Comparison of ENCODE assay signal across 9 mouse cellular contexts in genomic region chr5:121853368-121854051, GRCm38 (mm10). TPM values are rescaled to one million over a fixed set of nuclear protein-coding genes. Genes with fewer than 3 reads are reported as not detected.
DNase-seq lines count a peak whose midpoint lies in the region; ATAC-seq lines count a peak whose summit lies in the region.
"Had no signal": no experiment of that assay in that cellular context is flagged by ENCODE, and none has a peak within 500 bp of the region (broad histone marks: within the 10 kb centered on the region; RNA-seq: fewer than 3 reads in every experiment).

No protein-coding gene starts in this region.

- ATAC-seq in hindbrain, embryonic 13.5 days (ENCODE audit: low FRiP score), result no peak
- no peak for ATAC-seq in hindbrain, embryonic 14.5 days (ENCODE audit: low FRiP score)

- peaks cover 41% of the 10 kb centered on the region for H3K36me3 ChIP-seq in hindbrain, embryonic 13.5 days
- peaks cover 30% of the 10 kb centered on the region for H3K36me3 ChIP-seq in hindbrain, embryonic 14.5 days (replicated peaks; ENCODE audit: control insufficient read depth, insufficient read depth)

- no peak overlapping the region for H3K4me3 ChIP-seq in hindbrain, embryonic 13.5 days
- H3K4me3 ChIP-seq in hindbrain, embryonic 14.5 days (replicated peaks; ENCODE audit: low read length), result no peak overlapping the region
- H3K4me3 ChIP-seq: left cerebral cortex, adult 2 months had no signal

- no peaks in the 10 kb centered on the region for H3K9me3 ChIP-seq in hindbrain, embryonic 13.5 days
- H3K9me3 ChIP-seq in hindbrain, embryonic 14.5 days (ENCODE audit: control insufficient read depth, low read length), result no peaks in the 10 kb centered on the region

- no peaks in the 10 kb centered on the region for H3K27me3 ChIP-seq in hindbrain, embryonic 13.5 days
- no peaks in the 10 kb centered on the region for H3K27me3 ChIP-seq in hindbrain, embryonic 14.5 days (ENCODE audit: control insufficient read depth, insufficient read depth, low read length)

- H3K27ac ChIP-seq in hindbrain, embryonic 13.5 days, result peak overlapping the region; percentile 52; the same call in 1 of the 2 replicates
- H3K27ac ChIP-seq in hindbrain, embryonic 14.5 days, result no peak overlapping the region
- H3K27ac ChIP-seq: left cerebral cortex, adult 2 months had no signal

- peak overlapping the region; percentile 13; the same call in 1 of the 2 replicates for H3K9ac ChIP-seq in hindbrain, embryonic 13.5 days
- H3K9ac ChIP-seq in hindbrain, embryonic 14.5 days, result no peak overlapping the region

- peaks cover 46% of the 10 kb centered on the region for H3K4me1 ChIP-seq in hindbrain, embryonic 13.5 days (replicated peaks)
- H3K4me1 ChIP-seq in hindbrain, embryonic 14.5 days (replicated peaks; ENCODE audit: control insufficient read depth, insufficient read depth, low read length), result peaks cover 32% of the 10 kb centered on the region

- no peak overlapping the region for H3K4me2 ChIP-seq in hindbrain, embryonic 13.5 days
- no peak overlapping the region for H3K4me2 ChIP-seq in hindbrain, embryonic 14.5 days (replicated peaks)

- no peak for DNase-seq in hindbrain, embryonic 14.5 days (ENCODE audit: low spot score)
- peak; percentile 29 to 50 for DNase-seq in cerebellum, postnatal 36 days
- peak; percentile 69 for DNase-seq in kidney, postnatal 10 days
- DNase-seq in lung, postnatal 14 days, result peak; percentile 83
- DNase-seq in adipocyte (ENCODE audit: low spot score), result no peak
- DNase-seq in thymus, postnatal 36 days, result no peak
- DNase-seq: right cerebral cortex, postnatal 25 days had no signal

- 83% methylated on average over 9 of the region's 9 CpGs for WGBS in hindbrain, embryonic 13.5 days
- WGBS in hindbrain, embryonic 14.5 days, result 78% methylated on average over 9 of the region's 9 CpGs

RNA-seq across cellular contexts. Expression of gene Pheta1, which starts 4.7 kb away (rescaled TPM):
- polyA plus RNA-seq in hindbrain, embryonic 13.5 days (2015; fragmentation: Nextera tagmentation; extraction: Ambion mirVana), result 45.5 and 47.4 TPM in 2 replicates
- polyA plus RNA-seq in hindbrain, embryonic 14.5 days (2014; fragmentation: Nextera tagmentation; extraction: Ambion mirVana), result 28.7 and 32.3 TPM in 2 replicates

RNA-seq across cellular contexts. Expression of gene Sh2b3, which starts 16.1 kb away (rescaled TPM):
- polyA plus RNA-seq in hindbrain, embryonic 13.5 days (2015; fragmentation: Nextera tagmentation; extraction: Ambion mirVana), result 6.4 and 6.5 TPM in 2 replicates
- 8.8 and 9.1 TPM in 2 replicates for polyA plus RNA-seq in hindbrain, embryonic 14.5 days (2014; fragmentation: Nextera tagmentation; extraction: Ambion mirVana)

Comparison
In these comparisons a context has a peak if more than half of its experiments do, and no peak if none do; other contexts are left out.
1. DNase-seq: peak in cerebellum, postnatal 36 days (2 of 2), kidney, postnatal 10 days (single experiment) and lung, postnatal 14 days (single experiment); none in hindbrain, embryonic 14.5 days (single experiment), adipocyte (single experiment) and thymus, postnatal 36 days (0 of 2).